Mouse (Mus musculus): ENCODE data around the gene Psmd3. TPM values are rescaled to one million over a fixed set of nuclear protein-coding genes. Genes with fewer than 3 reads are reported as not detected.

Psmd3 gene
- polyA plus RNA-seq (2017; shearing (Covaris generic)), result 60.8 TPM

GRCm38 (mm10) chr11:98681786-98682745 is at the start of gene Psmd3:
TSS of gene Psmd3 (plus strand) at chr11:98682554.

GRCm38 (mm10) chr11:98646459-98646858 is 35.9 kb upstream of the Psmd3 start, which contains the start of gene Gsdma2:
TSS of gene Gsdma2 (plus strand) at chr11:98646759.

GRCm38 (mm10) chr11:98664091-98664490 is 18.3 kb upstream of the Psmd3 start, which contains the start of gene Gsdma:
TSS of gene Gsdma (plus strand) at chr11:98664351.

GRCm38 (mm10) chr11:98701213-98701670 is 18.9 kb downstream of the Psmd3 start, which contains the start of gene Csf3:
TSS of gene Csf3 (plus strand) at chr11:98701263.

GRCm38 (mm10) chr11:98729119-98729588 is 46.8 kb downstream of the Psmd3 start, which contains the start of gene Med24:
TSS of gene Med24 (minus strand) at chr11:98729435.

GRCm38 (mm10) chr11:98740393-98741050 is 58.2 kb downstream of the Psmd3 start, which contains the start of gene Thra:
TSS of gene Thra (plus strand) at chr11:98740638.

Other genes with a start within 250 kb of the Psmd3 start
- 204 TPM for gene Mien1, start 243.6 kb upstream of the Psmd3 start, polyA plus RNA-seq (2017; shearing (Covaris generic))
- 6.2 TPM for gene Grb7, start 236.2 kb upstream of the Psmd3 start, polyA plus RNA-seq (2017; shearing (Covaris generic))
- gene Ikzf3, start 136.5 kb upstream of the Psmd3 start, polyA plus RNA-seq (2017; shearing (Covaris generic)), result 58.0 TPM
- 5.6 TPM for gene Zpbp2, start 131.5 kb upstream of the Psmd3 start, polyA plus RNA-seq (2017; shearing (Covaris generic))
- gene Ormdl3, start 95.2 kb upstream of the Psmd3 start, polyA plus RNA-seq (2017; shearing (Covaris generic)), result 90.2 TPM
- gene Lrrc3c, start 84.3 kb upstream of the Psmd3 start, polyA plus RNA-seq (2017; shearing (Covaris generic)), result not detected
- 4.6 TPM for gene Gm12355, start 56.9 kb upstream of the Psmd3 start, polyA plus RNA-seq (2017; shearing (Covaris generic))
- gene Gsdma3, start 56.2 kb upstream of the Psmd3 start, polyA plus RNA-seq (2017; shearing (Covaris generic)), result not detected
- gene Gsdma2, start 35.8 kb upstream of the Psmd3 start, polyA plus RNA-seq (2017; shearing (Covaris generic)), result not detected
- not detected for gene Gsdma, start 18.2 kb upstream of the Psmd3 start, polyA plus RNA-seq (2017; shearing (Covaris generic))
- gene Csf3, start 18.7 kb downstream of the Psmd3 start, polyA plus RNA-seq (2017; shearing (Covaris generic)), result not detected
- 64.9 TPM for gene Med24, start 46.9 kb downstream of the Psmd3 start, polyA plus RNA-seq (2017; shearing (Covaris generic))
- gene Thra, start 58.1 kb downstream of the Psmd3 start, polyA plus RNA-seq (2017; shearing (Covaris generic)), result 6.6 TPM
- 11.5 TPM for gene Nr1d1, start 92.8 kb downstream of the Psmd3 start, polyA plus RNA-seq (2017; shearing (Covaris generic))
- 10.9 TPM for gene Msl1, start 113.0 kb downstream of the Psmd3 start, polyA plus RNA-seq (2017; shearing (Covaris generic))
- 10.2 TPM for gene Casc3, start 122.4 kb downstream of the Psmd3 start, polyA plus RNA-seq (2017; shearing (Covaris generic))
- gene Rapgefl1, start 154.2 kb downstream of the Psmd3 start, polyA plus RNA-seq (2017; shearing (Covaris generic)), result 0.35 TPM
- 4.9 TPM for gene Wipf2, start 181.1 kb downstream of the Psmd3 start, polyA plus RNA-seq (2017; shearing (Covaris generic))
- gene Cdc6, start 225.2 kb downstream of the Psmd3 start, polyA plus RNA-seq (2017; shearing (Covaris generic)), result 3.2 TPM
- 32.8 TPM for gene Rara, start 245.3 kb downstream of the Psmd3 start, polyA plus RNA-seq (2017; shearing (Covaris generic))